Mouse (Mus musculus) brain, embryonic 14.5 days (tissue): ENCODE data around the gene Tmem126a.

Experiments used
- CTCF ChIP-seq: fragments of 200-500 bp; IDR thresholded peaks from 2 replicates; pipeline ENCODE4 v1.5.1; 2012; ENCODE audit warnings: inconsistent platforms, mild to moderate bottlenecking, moderate library complexity, borderline replicate concordance; ENCODE audit not compliant: insufficient read depth, insufficient read length; ENCODE audit errors: extremely low read depth
- POLR2A ChIP-seq: fragments of 200-500 bp; IDR thresholded peaks from 2 replicates; pipeline ENCODE4 v1.6.1; 2012; ENCODE audit warnings: mild to moderate bottlenecking, inconsistent platforms, borderline replicate concordance; ENCODE audit not compliant: poor library complexity, insufficient read depth, insufficient read length, severe bottlenecking; ENCODE audit errors: extremely low read depth

- no peak for TF ChIP-seq POLR2A
- no peak for TF ChIP-seq CTCF
Observed at GRCm38 (mm10) chr7:90427006-90427405, 30.0 kb downstream of the Tmem126a start.
